Mouse (Mus musculus): ENCODE measurements around the gene Olfr401.
"Not testable (repeated sequence)": the region's sequence is repeated elsewhere in the genome, so short reads cannot be mapped to it uniquely, and the experiment has no call there.

The Olfr401 gene

GRCm38 (mm10) chr11:74113412-74113811, at the start of gene Olfr401:
Gene Olfr401, plus strand, starts transcription at chr11:74113712.
- no peak for DNase-seq

GRCm38 (mm10) chr11:74069655-74070054, 43.9 kb upstream of the Olfr401 start, which contains the start of gene Zfp616:
Gene Zfp616, plus strand, starts transcription at chr11:74069955.
- DNase-seq = no peak

DNA sequence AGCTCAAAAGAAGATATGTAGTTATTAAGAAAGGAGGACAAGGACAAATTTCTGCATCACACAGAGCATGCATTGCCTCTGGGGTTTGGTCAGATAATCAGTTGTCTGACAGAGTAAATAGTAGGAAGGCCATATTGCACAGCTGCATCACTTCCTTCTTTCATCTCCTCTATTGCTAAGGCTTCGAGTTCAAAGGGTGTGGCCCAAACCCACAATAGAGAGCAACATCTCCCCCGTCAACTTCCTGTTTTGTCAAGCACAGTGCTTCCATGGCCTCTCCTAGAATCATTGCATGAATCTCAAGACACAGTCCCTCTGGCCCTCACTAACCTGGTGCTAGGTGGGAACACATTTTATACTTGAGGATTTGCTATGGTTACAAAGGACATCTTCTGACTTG, 12.8 kb upstream of the Olfr401 start:
- no peak for DNase-seq

DNA sequence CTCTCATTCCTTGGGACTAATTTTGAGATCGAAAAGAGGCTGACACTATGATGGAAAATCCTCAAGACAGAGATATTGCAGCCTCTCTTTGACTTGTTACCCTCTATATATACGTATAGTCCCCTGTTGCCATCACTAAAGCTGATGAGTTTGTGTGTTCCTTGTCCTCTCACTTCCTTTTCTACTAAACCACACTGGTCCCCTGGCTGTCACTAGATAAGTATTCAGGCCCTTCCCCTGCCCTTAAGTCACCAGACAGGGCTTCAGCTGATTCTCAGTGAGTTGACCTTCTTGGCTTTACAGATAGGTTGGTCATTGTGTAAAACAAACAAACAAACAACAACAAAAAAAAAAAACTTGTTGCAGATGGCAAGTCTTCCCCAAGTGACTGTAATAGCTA, 12.0 kb upstream of the Olfr401 start:
- DNase-seq = no peak

DNA sequence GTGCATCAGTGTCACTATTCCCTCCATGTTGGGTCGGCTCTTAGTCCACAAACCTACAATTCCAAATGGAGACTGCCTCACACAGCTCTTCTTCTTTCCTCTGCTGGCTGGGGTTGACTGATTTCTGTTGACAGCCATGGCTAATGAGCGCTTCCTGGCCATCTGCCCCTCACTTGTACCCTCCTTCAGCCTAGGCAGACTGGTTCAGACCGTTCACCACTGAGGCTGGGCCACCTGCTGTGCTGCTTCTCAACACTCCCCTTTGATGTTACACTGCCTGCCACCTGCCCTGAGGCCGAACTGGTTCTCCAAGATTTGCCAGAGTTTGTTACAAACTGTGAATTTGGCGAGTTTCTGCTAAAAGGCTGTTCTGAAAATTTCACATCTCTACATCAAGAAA, 8.4 kb upstream of the Olfr401 start:
- DNase-seq = no peak

DNA sequence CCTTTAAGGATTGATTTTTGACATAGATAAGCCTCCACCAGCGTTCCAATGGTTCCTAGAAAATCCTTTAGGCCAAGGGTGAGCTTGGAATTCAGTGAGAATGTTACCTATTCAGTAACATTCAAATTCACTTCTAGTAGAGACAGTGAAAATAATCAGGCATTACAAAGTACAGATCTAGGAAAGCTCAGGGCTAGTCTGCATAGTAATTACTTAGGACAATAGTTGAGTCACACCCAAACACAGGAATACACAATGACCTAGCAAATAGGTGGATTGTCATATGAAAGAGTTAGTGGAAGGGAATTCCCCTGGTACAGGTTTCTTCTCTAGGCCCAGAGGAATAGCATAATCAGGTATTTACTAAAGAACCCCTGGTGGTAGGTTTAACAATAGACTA, 26.5 kb downstream of the Olfr401 start:
- DNase-seq = not testable (repeated sequence)

GRCm38 (mm10) chr11:74145866-74146265, 32.4 kb downstream of the Olfr401 start:
- DNase-seq = no peak

DNA sequence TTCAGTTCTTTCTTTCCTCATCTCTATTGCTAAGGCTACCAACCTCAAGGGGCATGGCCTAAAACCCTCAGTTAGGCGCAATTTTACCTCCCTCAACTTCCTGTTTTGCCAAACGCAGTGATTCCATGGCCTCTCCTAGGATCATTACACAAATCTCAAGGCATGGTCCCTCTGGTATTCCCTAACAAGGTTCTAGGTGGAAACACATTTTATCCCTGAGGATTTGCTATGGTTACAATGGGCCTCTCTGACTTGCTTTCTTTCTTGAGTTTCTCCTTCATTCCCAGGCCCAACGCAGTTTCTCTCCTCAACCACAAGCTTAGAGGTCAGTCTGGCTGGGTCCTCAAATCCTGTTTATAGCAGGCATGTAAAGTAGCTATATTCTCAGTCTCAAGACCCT, 39.7 kb downstream of the Olfr401 start, which contains the start of gene Olfr402:
Gene Olfr402 (plus strand): TSS at position 301 of the 400 bp plus-strand sequence.
- DNase-seq = no peak

DNA sequence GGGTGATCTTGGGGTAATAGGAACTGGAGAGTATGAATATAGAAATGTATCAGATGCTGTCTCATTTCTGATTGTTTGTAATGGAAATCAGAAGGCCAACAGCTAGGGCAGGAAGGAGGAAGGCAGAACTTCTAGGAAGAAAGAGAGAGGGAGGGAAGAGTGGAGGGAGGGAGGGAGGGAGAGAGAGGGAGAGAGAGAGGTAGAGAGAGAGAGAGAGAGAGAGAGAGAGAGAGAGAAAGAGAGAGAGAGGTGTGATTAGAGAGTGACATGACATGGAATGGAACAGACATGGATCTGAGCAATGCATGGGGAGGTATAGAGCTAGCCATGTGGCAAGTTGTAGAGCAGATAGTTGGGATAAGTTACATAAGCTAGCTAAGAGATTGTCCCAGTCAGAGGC, 55.3 kb downstream of the Olfr401 start:
- no peak for DNase-seq

All from thymus, postnatal 25 days (tissue).